Mouse (Mus musculus): Measurements from ENCODE around the gene Kansl1l.

DNA sequence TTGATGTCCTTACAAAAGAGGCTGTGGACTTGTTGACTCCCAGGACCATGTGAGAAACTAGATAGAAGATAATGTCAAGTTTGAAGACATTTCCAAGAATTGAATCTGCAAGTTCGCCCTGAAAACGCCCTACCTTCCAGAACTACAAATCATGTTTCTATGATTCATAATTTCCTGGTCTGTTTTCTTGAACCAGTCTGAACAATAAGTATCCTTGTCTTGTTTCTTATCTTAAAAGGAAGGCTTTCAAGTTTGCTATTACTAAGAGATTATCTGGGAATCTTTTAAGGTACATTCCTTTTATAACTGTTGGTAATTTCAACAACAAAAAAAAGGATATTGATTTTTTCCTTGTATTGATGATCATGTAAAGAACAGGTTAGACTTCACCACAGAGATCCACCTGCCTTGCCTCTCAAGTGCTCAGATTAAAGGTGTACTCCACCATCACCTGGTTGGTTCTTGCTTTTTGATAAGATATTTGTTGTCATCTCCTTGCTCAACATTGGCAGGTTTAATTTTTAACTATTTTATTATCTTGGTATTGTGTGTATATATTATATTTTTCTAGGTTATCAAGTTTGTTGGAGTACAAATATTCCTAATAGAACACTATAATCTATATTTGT is 24.4 kb downstream of the Kansl1l start:
- TF ChIP-seq CTCF (IDR thresholded peaks at IDR 0.05; ENCODE audit: control insufficient read depth, insufficient read depth, low read length) (no peak), POLR2A (IDR thresholded peaks at IDR 0.05; ENCODE audit: borderline replicate concordance, control insufficient read depth, low read depth, low read length) (no peak)
